Mouse (Mus musculus) thymus, adult 18-20 months (tissue): Measurements from ENCODE around the gene Ttc29.

Source experiments
- DNase-seq, 2 experiments: peaks; one replicate each; pipeline ENCODE4 v3.0.0; 2022; ENCODE audit warnings: mixed read lengths in 2 of 2

Ttc29 gene

DNA sequence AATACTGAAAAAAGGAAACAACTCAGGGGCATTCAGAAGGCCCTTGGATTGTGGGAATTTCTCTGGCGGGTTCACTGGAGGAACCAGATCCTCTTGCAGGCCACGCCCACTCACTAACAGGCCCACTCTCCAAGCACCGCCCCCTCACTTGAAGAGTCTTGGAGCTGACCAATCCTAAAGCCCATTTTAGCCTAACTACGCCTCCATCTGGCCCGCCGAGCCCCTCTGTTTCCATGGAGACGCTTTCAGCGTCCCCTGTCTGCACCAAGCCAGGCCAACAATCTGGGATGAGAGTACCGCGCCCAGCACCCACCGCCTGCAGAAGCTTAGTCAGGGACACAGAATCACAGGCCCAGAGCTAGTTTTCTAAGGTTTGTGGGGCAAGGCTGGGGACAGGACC, at the start of gene Ttc29:
Gene Ttc29 (plus strand): TSS at position 224 of the 400 bp plus-strand sequence.
- DNase-seq: no peak

DNA sequence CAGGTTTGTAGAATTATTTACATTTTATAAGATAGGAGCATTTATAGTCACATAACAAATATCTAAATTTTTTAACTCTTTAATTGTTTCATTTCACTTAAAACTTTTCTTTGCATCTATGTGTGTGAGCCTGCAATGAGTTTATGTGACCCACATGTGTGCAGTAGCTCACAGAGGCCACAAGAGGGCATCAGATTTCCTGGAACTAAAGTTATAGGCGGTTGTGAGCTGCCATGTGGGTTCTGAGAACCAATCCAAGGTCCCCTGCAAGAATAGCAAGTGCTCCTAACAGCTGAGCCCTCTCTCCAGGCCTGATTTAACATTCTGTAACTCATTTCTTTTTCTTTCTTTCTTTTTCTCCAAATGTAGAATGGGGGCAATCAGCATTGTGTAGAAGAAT, 41.7 kb upstream of the Ttc29 start:
- DNase-seq: no peak

DNA sequence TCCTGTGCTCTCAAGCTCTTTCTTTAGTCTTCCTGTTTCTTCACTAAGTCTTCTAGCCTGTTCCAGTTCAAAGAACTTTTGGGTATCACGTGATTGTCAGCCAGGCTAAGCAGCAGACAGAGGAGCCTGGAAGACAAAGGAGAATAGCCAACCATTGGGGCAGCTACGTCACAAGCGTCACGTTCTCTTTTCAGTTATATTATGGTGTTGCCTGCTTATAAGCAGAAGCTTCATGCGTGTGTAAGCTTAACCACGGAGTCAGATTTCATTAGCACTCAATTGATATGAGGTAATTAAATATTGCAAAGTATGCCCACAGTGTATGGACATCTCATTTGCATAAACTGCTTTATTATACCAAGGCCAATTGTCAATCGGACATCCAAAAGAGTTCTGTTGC, 30.4 kb upstream of the Ttc29 start:
- DNase-seq: no peak

DNA sequence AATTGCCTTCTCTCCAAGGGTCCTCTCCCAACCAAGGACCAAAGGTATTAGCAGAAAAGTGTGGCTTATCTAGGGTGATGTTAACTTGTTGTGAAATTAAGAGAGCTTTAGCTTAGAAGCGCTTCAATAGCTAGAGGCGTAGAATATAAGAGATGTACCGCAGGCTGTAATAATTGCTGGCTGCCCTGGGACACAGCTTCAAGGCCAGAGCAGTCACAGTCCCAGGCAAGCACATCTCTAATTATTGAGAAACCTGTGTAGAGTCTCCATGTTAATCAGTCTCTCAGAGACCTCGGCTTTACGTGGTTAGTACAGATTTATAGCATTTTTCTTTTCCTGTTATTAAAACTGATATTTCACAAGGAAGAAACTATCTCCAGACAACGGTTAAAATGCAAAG, 29.7 kb upstream of the Ttc29 start:
- DNase-seq: no peak

DNA sequence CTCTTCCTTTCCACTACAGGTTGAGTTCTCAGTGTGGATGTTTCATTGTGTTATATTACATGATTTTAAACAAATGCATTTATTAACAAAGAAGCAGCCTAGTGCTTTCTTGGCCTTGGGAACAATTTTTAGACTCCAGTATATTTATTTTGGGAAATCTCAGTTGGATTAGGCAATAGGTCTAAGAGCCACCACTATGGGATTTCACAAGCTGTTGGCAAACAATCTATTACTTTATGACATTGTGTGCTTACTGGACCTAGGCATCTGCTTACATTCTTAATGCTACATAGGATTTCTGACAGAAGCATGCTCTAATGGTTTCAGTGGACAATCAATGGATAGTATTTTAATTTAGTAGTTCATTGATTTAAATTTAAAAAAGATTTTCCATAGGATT, 26.0 kb upstream of the Ttc29 start:
- no peak for DNase-seq

DNA sequence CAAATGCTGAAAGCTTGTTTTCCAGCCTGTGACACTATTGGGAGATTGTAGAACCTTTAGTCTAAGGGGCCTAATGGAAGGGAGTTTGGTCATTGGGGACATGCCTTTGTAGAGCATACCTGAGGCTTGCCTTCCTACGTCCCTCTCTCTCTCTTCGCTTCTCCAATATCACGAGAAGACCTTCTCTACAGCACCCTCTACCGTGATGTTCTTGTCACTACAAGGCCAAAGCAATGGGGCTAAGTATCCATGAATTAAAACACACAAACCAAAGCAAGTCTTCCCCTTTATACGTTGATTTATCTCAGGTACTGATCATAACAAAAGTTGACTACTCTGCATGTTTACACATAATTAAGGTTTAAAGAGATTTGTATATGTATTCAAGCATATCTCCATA, 8.9 kb upstream of the Ttc29 start:
- no peak for DNase-seq

DNA sequence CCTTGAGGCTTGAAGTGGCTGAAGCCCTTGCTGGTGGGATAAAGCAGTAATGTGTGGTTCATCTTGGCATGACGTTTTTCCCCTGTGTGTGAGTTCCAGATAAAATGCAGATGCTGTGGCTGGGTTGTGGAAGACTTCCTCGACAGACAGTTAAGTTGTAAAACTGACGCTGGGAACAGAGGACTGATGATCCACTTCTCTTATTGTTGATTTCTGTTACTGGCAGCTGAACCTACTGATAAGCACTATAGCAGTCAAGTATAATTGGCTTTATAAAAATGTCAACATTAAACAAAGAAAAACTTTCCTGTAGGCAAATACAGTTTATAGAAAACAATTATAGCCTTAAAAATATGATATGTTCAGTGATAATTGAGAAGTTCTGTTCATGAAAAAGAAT, 2.7 kb upstream of the Ttc29 start:
- no peak for DNase-seq

DNA sequence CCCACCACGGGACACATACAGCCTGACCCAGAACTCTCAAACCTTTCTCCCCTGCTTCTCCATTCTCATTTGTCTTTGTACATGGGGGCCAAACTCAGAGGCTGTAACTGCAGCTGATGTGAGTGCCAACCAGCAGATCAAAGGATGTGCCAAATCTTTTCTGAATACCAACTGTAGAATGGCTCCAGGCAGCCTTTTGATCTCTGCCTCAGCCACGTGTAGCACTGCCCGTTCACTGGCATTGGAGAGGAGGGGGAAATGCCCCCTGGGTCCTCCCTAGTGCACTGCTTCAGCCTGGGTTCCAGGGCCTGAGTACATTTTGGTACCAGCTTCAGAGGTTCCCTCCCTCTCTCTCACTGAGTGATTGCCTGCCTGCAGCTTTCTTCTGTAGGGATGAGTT, 1.5 kb downstream of the Ttc29 start:
- DNase-seq: no peak

DNA sequence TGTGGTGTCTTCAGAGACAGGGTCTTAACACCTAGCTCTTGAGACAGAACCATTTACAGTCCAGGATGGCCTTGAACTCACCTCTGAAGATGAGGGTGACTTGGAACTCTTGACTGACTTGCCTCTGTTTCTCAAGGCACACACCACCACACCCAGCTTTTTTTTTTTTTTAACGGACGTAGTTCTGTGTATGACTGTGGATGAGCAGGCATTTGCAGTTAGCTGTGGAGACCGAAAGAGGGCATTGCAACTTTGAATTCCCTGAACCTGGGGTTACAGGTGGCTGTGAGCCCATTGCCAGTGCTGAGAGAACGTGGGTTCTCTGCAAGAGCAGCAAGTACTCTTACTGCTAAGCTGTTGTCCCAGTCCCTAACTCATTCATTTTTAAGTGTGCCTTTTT, 13.0 kb downstream of the Ttc29 start:
- no peak for DNase-seq

DNA sequence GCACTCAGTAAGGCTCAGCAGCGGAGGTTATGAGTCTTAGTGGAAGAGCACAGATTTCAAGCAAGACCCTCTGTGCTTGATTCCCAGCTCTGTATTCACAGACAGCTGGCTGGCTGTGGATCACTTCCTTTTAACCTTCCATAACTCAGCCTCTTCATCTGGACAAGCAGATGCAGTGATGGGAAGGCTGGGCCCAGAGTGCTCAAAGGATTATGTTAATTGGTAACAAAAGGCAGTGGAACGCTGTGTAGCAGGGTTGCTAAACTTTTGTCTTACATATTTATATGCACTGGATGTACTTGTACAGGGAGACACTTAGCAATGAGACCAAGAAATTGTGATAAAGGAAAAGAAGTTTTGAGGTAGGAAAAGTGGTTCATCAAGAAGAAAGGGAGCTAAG, 17.6 kb downstream of the Ttc29 start:
- no peak for DNase-seq

DNA sequence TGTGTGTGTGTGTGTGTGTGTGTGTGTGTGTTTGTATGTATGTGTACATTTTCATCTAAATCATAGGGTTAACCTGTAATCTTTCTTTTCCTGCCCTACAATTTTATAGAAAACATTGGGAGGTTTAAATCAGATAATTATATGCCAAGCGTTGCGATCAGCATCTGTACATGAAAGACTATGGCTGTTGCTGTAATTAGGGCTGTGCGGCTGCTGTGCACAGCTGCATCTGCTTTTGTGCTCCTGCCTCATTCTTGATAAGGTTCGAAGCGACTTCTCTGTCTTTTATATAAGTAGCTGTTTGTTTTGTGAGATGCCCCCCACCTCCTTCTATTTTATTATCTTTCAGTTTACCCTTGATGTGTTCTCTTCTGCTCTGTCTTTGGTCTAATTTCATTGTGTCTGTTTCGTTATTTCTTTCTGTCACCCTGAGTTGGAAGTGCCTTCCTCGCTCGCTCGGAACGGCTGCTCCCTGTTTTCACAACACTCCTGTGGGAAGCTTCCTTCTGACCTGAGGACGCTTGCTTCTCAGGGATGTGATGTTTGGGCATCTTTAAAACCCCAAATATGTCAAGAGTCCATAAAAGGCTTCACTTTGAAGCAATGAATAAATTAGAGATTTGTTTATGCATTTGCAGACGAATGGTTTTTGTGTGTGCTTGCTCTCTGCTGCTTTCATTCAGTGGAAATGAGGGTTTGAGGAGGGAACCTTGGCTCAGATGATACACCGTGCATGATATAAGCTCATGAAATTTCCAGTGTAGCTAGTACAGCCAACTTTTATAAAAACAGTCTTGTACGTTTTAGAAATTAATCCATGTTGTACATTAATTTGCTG, 20.0 kb downstream of the Ttc29 start:
- DNase-seq: no peak

DNA sequence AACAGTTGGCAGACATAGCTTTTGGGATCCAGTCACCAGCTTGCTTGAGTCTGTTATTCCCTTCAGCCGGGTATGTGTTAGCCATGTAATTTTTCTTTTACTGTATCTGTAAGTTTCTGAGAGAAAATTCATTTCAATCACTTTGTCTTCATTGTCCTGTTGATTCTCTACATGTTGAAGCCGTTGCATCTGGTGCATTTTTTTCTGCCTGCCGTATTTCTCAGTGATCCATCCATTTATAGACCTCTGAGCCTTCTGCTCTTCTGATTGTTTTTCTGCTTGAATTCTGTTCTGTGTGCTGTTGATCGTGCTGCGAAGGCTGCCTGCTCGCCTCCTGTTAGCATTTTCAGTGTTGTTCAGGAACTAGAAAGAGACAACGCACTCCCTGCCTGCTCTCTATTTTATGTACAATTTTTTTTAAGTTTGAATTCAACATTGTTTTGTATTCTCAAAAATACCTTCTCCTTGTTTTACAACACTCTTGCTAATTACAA, 20.7 kb downstream of the Ttc29 start:
- no peak for DNase-seq

DNA sequence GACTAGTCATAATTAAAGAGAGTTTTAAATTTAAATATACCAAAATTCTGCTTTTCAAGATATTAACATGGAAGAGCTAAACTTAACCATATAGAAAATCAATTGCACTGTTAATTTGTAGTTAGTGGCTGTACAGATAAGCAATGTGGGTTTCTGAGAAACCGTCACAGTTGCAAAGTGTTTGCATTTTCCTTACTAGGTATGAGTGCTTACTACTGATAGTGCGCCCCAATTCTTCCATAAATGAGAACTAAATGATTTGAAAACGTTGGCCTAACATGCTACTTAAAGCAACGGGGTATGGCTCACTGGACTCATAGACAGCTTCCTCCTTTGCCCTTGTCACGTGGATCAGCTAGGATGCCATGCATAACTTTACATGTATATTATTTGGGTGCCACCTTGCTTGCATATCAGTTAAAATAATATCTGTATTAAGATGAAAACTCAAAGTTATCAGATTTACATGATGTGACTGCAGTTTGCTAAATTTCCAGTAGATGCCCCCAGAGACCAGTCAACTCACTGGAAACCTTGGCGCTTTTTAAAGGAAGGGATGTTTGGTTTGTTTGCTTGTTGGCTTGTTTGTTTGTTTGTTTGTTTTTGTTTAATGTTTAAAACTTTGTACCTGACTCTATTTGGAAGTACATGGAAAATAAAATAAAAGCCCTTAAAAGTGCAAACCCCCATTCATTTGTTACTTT, 25.0 kb downstream of the Ttc29 start:
- no peak for DNase-seq

DNA sequence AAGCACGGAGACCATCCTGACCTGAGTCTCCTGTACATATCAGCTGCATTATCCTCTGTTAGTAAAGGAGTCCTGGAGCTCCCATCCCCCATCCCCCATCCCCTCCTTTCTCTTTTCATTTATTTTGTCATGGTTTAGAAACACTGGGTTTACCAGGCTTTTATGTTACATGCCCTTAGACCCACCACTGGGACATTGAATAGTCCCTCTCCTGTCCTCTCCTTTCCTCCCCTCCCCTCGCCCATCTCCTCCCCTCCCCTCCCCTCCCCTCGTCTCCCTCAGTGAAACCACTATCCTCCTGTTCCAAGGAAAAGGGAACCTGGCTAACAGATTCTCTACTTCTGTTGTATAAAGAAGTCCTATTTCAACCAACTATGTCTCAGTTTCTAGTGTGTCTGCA, 38.0 kb downstream of the Ttc29 start:
- DNase-seq: no peak

DNA sequence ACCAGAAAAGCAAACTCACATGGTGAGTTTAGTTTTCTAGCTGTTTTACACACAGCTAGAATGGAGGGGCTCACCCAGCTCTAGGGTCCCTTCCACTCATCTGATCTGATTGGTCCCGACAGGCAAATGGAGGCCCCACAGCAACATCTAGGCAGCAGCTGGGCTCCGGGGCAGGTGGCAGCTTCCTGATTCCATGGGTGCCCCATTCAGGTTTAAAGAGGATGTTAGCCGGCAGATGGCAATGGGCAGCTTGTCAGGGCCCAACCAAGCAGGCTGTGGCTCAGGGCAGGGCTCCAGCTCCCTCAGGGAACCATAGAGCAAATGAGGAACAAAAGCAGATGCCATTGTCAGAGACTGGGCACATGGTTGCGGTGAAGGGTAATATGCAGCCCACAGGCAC, 41.3 kb downstream of the Ttc29 start:
- DNase-seq: no peak

DNA sequence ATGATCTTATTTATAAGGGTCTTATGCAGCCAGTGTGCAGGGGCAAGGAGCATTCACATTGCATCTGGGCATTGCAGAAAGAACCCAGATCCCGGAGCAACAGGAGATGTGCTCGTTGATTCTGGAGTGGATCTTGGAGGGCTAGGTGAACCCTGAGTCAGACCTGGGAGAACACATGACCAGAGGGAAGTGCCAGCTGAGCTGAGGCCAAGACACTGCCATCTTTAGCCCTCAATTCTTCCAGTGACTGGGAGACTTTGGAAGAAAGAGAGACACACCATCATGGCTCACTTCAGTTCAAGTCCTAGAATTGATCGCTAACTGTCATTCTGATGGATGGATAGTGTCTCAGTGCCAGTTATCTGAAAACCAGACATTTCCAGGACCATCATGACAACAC, 41.9 kb downstream of the Ttc29 start:
- DNase-seq: no peak

DNA sequence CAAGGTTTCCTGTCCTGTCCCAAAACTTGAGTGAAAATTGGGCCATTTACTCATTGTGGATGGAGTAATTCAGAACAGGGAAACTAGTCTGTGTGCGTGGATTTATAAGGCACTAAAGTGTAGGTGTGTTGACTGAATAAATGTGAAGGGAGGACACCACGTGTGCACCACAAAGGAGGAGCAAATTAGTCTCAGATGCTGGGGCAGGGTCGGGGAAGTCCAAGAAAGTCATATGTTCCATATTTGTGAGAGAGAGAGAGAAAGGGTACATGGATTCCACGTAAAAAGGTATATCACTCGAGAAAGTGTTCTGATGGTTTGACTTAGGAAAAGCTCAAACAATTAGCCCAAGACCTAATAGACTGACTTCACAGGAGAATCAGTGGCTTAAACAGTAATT, 52.4 kb downstream of the Ttc29 start:
- DNase-seq: no peak

DNA sequence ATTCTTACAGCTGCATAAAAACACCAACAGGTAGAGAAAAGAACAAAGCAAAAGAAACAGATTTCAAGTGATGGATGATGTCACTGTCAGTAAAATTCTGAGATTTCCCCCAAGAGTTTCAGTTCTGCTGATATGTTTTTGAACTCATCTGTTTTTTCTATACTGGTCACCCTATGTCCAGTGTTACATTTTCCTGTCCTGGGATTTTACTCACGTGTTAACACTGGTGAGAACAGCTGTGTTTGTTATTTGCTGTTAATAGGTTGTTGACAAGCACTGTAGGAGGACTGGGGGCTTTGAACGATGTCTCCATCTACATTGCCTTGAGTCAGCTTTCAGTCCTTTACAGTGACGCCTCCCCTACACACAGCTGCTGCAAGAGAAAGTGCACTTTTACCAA, 53.1 kb downstream of the Ttc29 start:
- no peak for DNase-seq

DNA sequence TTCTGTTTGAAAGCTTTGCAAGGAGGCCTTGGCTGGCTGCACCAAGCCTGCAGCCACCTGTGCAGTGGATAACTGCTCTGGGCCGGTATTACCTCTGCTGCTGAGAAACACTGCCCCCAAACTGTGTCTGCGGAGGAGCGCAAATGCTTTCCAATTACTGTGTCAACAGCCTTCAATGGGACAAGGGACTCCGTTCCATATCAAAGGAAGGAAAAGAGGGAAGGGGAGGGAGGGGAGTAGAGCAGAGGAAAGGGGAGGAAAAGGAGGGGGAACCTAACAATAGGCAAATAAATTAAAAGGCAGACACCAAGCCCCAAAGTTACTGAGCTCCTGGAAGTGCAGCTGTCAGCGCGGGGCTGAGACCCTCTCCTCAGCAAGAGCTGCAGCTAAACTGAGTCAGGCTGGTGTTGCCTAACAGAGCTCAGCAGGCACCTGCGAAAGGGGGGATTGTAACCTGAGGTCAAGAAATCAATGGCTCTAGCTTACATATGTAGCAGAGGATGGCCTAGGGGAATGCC, 54.9 kb downstream of the Ttc29 start:
- DNase-seq: no peak

DNA sequence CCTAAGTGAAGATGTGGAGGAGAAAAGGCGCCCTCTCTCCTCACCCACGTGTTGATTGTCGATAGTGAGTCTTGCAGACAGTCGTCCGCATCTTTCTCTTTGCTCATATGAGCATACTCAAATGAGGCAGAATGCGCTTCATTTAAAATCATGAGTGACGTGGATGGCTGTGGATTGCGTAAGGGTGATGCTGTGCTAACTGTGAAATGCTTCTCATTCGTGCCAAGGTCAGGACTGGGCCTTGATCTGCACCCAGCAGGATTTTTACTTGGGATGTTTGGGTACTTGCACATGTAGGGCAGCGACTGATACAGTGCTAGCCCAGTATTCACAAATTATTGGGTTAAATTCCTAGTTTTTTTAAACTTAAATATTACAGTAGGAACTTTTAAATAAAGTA, 56.2 kb downstream of the Ttc29 start:
- DNase-seq: no peak

DNA sequence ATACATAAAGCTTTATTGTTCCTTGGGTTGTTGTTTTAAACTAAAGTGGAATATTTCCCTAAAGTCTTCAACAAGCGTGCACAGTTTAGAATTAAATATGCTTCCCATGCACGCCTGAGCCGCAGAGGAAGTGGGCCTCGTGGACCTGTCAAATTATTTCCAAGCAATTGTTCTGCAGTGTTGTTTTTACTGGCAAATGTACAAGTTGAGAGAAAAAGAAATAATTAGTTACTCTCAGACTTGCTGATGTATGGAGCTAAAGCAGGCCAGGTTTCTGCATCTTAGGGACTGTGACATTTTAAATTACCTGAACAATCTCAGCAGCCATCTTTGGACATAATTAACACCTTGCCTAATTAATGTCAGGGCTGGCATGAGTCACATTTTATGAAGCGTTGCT, 58.3 kb downstream of the Ttc29 start:
- no peak for DNase-seq

DNA sequence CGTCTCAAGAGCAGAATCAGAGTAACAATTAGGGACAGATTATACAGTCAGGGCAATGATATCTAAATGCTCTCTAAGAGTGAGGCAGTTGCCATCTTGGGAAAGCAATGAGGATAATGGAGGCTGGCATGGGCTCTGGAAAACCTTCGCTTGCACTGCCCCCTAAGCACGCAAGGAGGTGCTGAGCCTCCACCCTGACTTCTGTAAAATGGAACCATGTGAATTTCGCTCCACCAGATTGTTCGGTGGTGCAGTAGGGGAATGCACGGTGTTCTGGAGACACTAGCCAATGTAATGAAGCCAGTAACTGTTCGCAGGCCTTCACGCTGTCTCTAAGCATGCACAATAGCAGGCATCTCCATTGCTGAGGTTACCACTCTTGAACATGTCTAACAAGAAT, 63.0 kb downstream of the Ttc29 start:
- no peak for DNase-seq

DNA sequence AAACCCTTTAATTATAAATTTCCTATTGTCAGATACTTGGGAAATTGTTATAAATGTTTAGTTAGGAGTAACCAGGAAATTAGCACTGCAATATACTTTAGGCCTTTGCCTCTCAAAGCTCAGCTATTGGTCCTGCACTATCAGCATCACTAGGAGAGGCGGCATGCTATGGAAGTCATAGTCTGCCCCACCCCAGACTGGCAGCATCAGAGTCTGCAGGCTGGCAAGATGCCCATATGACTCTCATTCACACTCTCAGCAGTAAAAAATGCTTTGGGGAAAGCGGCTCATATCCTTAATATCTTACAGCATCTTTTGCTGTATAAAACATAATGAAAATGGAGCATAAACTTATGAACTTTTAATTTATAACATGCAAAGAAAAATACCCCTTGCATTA, 64.3 kb downstream of the Ttc29 start:
- no peak for DNase-seq

DNA sequence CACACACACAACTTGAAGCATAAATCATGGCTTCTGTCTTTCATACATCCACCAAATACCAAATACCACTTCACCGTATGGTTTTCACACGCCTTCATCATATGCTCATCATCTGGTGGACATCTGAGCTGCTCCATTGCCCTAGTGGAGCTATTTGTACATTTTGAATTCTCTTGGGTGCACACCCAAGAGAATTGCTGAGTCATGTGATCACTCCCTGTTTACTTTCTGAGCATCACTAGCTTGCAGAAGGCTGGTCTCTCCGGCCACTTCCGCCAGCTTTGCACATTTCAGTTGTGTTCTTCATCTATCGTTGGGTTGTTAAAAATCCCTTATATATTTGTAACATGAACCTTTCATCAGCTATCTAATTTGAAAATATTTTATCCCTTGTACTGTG, 65.5 kb downstream of the Ttc29 start:
- no peak for DNase-seq
